Mouse (Mus musculus) thymus, adult 2 months (tissue): ENCODE data around the gene Amd1.

Experiments
- CTCF ChIP-seq: fragments of 200-500 bp; IDR thresholded peaks from 2 replicates; pipeline ENCODE4 v1.5.1; 2012; ENCODE audit warnings: mild to moderate bottlenecking, control low read depth, low read length, moderate library complexity, borderline replicate concordance; ENCODE audit not compliant: control insufficient read depth, poor library complexity, insufficient read depth; ENCODE audit errors: extremely low read depth
- POLR2A ChIP-seq: fragments of 200-500 bp; IDR thresholded peaks from 2 replicates; pipeline ENCODE4 v1.6.1; 2012; ENCODE audit warnings: mild to moderate bottlenecking, low read length, control low read depth, moderate library complexity; ENCODE audit not compliant: control insufficient read depth, poor library complexity, insufficient read depth; ENCODE audit errors: extremely low read depth

DNA sequence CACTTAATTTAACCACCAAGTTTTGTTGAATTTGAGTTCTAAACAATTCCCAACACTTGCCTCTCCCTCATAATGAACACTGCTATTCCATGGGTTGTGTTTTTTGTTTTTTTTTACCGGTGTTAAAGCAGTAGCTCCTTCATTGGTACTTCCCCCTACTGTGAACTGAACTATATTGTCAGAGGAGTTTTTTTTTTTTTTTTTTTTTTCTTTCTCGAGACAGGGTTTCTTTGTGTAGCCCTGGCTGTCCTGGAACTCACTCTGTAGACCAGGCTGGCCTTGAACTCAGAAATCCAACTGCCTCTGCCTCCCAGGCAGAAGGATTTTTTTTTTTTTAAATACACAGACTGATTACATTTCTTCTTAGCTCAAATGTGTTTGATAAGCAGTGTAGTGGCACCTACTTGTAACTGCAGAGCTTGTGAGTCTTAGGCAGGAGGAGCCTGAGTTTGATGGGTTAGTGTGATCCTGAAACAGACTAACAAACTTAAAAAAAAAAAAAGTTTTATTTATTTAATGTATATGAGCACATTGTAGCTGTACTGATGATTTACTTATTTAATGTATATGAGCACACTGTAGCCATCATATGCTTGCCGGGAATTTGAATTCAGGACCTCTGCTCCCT lies 44.9 kb upstream of the Amd1 start:
- TF ChIP-seq CTCF: no peak
- no peak for TF ChIP-seq POLR2A
